ENCODE assay signal across 10 mouse cellular contexts in the genomic region with DNA sequence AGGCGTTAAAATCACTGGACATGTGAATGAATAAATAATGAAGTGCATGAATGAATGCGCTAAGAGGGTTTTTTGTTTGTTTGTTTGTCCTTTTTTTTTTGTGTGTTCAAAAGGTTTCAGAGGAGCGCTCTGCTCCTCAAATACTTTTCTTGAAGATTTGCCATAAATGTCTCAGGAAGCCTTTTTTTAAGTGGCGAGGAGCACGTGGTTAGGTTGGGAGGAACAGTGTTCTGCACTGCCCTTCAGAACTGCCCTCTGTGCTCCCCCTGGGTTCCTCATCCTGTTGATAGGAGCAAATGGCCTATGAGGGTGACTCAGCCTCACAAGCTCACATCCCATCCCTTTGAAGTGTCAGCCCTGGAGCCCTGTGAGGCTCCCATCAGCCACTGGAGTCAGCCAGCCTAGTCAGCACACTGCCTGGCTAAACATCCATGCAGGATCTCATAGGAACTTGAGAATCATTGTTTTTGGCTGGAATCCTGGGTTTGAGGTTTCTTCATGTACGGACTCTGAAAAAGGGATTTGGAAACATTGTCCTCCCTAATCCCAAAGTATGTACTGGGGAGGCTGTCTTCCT.
DNase-seq lines count a peak whose midpoint lies in the region; ATAC-seq lines count a peak whose summit lies in the region.
"Had no signal": no experiment of that assay in that cellular context is flagged by ENCODE, and none has a peak within 500 bp of the region (broad histone marks: within the 10 kb centered on the region; RNA-seq: fewer than 3 reads in every experiment).

No protein-coding gene starts in this region.

- peak; percentile 72; the same call in 1 of the 2 replicates for ATAC-seq in heart, embryonic 14.5 days (ENCODE audit: insufficient number of reproducible peaks, insufficient read depth, low FRiP score, low read depth)
- no peak for ATAC-seq in CD4-positive, CD25-positive, alpha-beta regulatory T cell, adult 4 months
- no peak for ATAC-seq in activated CD4-positive, CD25-positive, alpha-beta regulatory T cell, adult 4 months

- H3K4me1 ChIP-seq in heart, embryonic 10.5 days, result no peaks in the 10 kb centered on the region
- peaks cover 0 to 3% of the 10 kb centered on the region in 2 experiments; a peak in 2 of 4 replicates for H3K4me1 ChIP-seq in heart, embryonic 14.5 days (ENCODE audit: control insufficient read depth in 2 of 2, insufficient read depth in 2 of 2, low read length in 2 of 2)

- H3K9me3 ChIP-seq in heart, embryonic 10.5 days, result no peaks in the 10 kb centered on the region
- no peaks in the 10 kb centered on the region for H3K9me3 ChIP-seq in heart, embryonic 14.5 days (ENCODE audit: control insufficient read depth, low read length)

- H3K27ac ChIP-seq in heart, embryonic 10.5 days, result no peak overlapping the region
- no peak overlapping the region for H3K27ac ChIP-seq in heart, embryonic 14.5 days (replicated peaks in 1 of 2; ENCODE audit: control insufficient read depth in 1 of 2, insufficient read depth in 1 of 2, low read depth in 2 of 2, low read length in 2 of 2)

- H3K36me3 ChIP-seq in heart, embryonic 10.5 days, result no peaks in the 10 kb centered on the region
- no peaks in the 10 kb centered on the region for H3K36me3 ChIP-seq in heart, embryonic 14.5 days (ENCODE audit: control insufficient read depth, insufficient read depth, low read length)

- WGBS in heart, embryonic 10.5 days, result 76% methylated on average over 6 of the region's 6 CpGs
- WGBS in heart, embryonic 14.5 days, result 72% methylated on average over 6 of the region's 6 CpGs

- H3K9ac ChIP-seq in heart, embryonic 14.5 days (ENCODE audit: low read length), result no peak overlapping the region

- H3K4me3 ChIP-seq in heart, embryonic 10.5 days, result no peak overlapping the region
- H3K4me3 ChIP-seq in heart, embryonic 14.5 days (ENCODE audit: control insufficient read depth in 1 of 2, insufficient read depth in 1 of 2, low read depth in 1 of 2, low read length in 2 of 2), result no peak overlapping the region

- peak; percentile 45 for DNase-seq in heart, adult 8-10 months (ENCODE audit: low spot score)
- no peak for DNase-seq in heart, embryonic 10.5 days (ENCODE audit: low spot score)
- peak; percentile 2 for DNase-seq in 3134 (ENCODE audit: extremely low read depth, insufficient read length, low spot score)
- peak; percentile 65 for DNase-seq in adipocyte (ENCODE audit: low spot score)
- no peak for DNase-seq in left cerebral cortex, adult 18-20 months (ENCODE audit: low spot score in 2 of 2)
- DNase-seq: layer of hippocampus, postnatal 36 days; lung, adult 18-20 months had no signal

- H3K27me3 ChIP-seq in heart, embryonic 10.5 days (ENCODE audit: insufficient read depth, poor library complexity, severe bottlenecking), result no peaks in the 10 kb centered on the region
- no peaks in the 10 kb centered on the region for H3K27me3 ChIP-seq in heart, embryonic 14.5 days (ENCODE audit: control insufficient read depth, insufficient read depth, low read length)

- H3K4me2 ChIP-seq in heart, embryonic 14.5 days (ENCODE audit: low read length), result no peak overlapping the region

Comparison
In these comparisons a context has a peak if more than half of its experiments do, and no peak if none do; other contexts are left out.
1. DNase-seq: peak in heart, adult 8-10 months (single experiment), 3134 (single experiment) and adipocyte (single experiment); none in heart, embryonic 10.5 days (single experiment) and left cerebral cortex, adult 18-20 months (0 of 2).